Mouse (Mus musculus) forebrain, embryonic 16.5 days (tissue): ENCODE data around the gene Sacm1l. TPM values are rescaled to one million over a fixed set of nuclear protein-coding genes. Genes with fewer than 3 reads are reported as not detected.

Source experiments
- ATAC-seq: fragments of 200-750 bp; cut with Nextera tagmentation; 2 replicates; pipeline ENCODE4 v1.8.0; 2017; ENCODE audit warnings: mild to moderate bottlenecking, moderate library complexity
- H3K27ac ChIP-seq: fragments of 300-500 bp; sonication (generic); 2 replicates; pipeline ENCODE4 v1.5.1; 2014; ENCODE audit warnings: low read length, control low read depth
- H3K27me3 ChIP-seq: fragments of 300-500 bp; sonication (generic); replicated peaks from 2 replicates; pipeline ENCODE4 v1.6.1; 2014; ENCODE audit warnings: low read length; ENCODE audit not compliant: control insufficient read depth, insufficient read depth
- H3K36me3 ChIP-seq: fragments of 300-500 bp; sonication (generic); 2 replicates; pipeline ENCODE4 v1.6.1; 2014; ENCODE audit not compliant: control insufficient read depth, insufficient read depth
- H3K4me1 ChIP-seq: fragments of 300-500 bp; sonication (generic); replicated peaks from 2 replicates; pipeline ENCODE4 v1.6.1; 2014; ENCODE audit warnings: low read length; ENCODE audit not compliant: control insufficient read depth, insufficient read depth
- H3K4me2 ChIP-seq: fragments of 300-500 bp; sonication (generic); 2 replicates; pipeline ENCODE4 v1.6.1; 2014; ENCODE audit warnings: mild to moderate bottlenecking, low read length, control low read depth
- H3K4me3 ChIP-seq: fragments of 300-500 bp; sonication (generic); replicated peaks from 2 replicates; pipeline ENCODE4 v1.5.1; 2014; ENCODE audit warnings: mild to moderate bottlenecking, low read length, control low read depth
- H3K9ac ChIP-seq: fragments of 300-500 bp; sonication (generic); replicated peaks from 2 replicates; pipeline ENCODE4 v1.6.1; 2014; ENCODE audit warnings: low read depth, low read length, control low read depth
- H3K9me3 ChIP-seq: fragments of 300-500 bp; sonication (generic); 2 replicates; pipeline ENCODE4 v1.6.1; 2016; ENCODE audit warnings: low read length; ENCODE audit not compliant: control insufficient read depth
- WGBS: fragments of 180-500 bp; shearing (Covaris S2); extraction: QIAGEN DNeasy Blood & Tissue Kit; methylation state at CpG from one replicate; pipeline ENCODE4 v1.1.7; 2014; 5-methylcytosine and 5-hydroxymethylcytosine counted together
- polyA plus RNA-seq: library from polyadenylated mRNA; unstranded; fragments of >200 nt; fragmentation: Nextera tagmentation; extraction: Ambion mirVana; gene quantifications from 2 replicates; pipeline ENCODE4 v1.2.1, GENCODE M21; 2015

Sacm1l gene
- polyA plus RNA-seq, 1 experiment from 2014 or later = 54.2 TPM

DNA sequence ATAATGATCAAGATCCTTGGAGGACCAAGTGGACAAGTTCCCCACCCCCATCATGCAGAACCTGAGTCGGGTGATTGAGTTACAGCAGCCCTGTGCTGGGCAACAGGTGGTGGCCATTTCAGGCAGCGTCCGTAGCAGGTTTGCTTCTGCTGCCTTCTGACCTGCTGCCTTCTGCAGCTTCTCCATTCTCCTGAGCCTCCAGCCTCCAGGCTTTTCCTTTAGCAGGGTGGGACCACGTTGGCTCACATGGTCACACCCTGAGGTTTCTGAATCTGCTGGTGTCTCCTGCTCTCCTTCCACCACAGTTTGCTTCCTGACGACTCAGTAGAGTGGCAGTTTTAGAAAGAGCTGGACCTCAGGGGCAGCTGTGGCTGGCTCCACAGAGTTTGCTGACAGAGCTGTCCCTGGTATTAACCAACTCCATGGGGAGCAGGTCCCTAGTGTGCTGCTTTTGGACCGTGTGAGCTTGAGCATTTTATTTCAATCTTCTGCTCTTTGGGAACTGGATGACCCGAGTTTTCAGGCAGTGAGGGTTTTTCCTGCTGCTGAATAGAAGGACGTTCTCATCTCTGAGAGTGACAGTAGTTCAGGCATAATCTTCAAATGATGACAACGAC is 39.7 kb upstream of the Sacm1l start:
- WGBS = 80% methylated on average over 9 of the region's 9 CpGs

DNA sequence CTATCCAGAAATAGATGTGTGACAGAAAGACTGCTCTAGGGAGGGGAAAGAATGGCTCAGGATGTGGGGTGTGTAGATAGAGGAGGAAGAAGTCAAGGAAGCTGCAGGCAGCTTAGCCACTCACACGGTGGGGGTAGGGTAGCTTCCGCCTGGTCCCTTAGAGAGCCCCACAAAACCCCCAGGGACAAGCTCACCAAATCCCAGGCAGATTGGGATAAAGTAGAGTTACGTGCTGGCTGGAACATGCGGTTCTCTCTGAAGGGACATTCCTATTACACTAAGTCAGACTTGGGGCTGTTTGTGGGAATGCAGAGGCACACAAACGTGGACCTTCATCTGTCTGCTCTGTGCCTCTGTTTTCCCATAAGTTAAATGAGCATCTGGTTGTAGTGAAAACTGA is 38.6 kb upstream of the Sacm1l start:
- Histone ChIP-seq H3K27me3 (no peaks in the 10 kb centered on the region), H3K27ac (no peak overlapping the region), H3K9ac (no peak overlapping the region), H3K4me3 (no peak overlapping the region), H3K4me2 (no peak overlapping the region), H3K36me3 (no peaks in the 10 kb centered on the region), H3K4me1 (peaks cover 6% of the 10 kb centered on the region), H3K9me3 (no peaks in the 10 kb centered on the region)
- no peak for ATAC-seq
- WGBS = 85% methylated on average over 5 of the region's 5 CpGs

More for the DNA sequence above, 39.7 kb upstream of the Sacm1l start:
- H3K9me3 ChIP-seq = no peaks in the 10 kb centered on the region
- H3K4me1 ChIP-seq = peaks cover 6% of the 10 kb centered on the region
- H3K4me2 ChIP-seq = no peak overlapping the region
- no peaks in the 10 kb centered on the region for H3K27me3 ChIP-seq
- no peak for ATAC-seq
- H3K27ac ChIP-seq = no peak overlapping the region
- H3K36me3 ChIP-seq = no peaks in the 10 kb centered on the region
- no peak overlapping the region for H3K4me3 ChIP-seq
- no peak overlapping the region for H3K9ac ChIP-seq

DNA sequence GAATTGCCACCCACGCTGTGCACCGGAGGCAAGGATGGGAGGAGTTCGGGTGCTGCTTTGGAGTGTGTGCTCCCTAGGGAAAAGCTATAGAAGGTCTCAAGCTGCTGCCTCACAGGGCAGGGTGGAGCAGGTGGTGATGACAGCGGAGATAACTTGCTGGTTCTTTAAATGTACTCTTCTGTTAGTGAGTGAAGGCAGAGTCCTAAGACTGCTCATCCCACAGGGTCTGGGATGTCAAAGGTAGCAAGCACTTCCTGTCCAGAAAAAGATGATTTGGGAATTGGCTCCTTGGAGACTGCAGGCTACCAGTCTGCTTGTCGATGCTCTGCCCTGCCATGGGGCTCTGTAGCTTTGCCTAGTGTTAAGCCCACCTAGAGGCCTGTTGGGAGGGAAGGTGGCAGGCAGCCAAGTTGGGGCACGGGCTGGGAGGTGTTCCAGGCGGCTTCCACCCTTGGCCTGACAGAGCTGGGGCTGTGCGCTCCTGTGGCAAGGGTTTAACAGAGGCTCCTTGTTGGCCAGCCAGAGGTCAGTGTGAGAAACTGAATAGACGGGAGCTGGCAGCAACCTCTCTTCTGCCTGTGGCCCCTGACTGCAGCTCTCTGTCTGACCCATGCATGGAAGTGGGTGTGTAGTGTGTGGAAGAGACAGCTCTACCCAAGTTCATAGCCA is 37.5 kb upstream of the Sacm1l start:
- Histone ChIP-seq H3K27me3 (no peaks in the 10 kb centered on the region), H3K27ac (0 out of 2 replicates have a peak overlapping the region, but pooled peaks have one; percentile 9), H3K4me2 (no peak overlapping the region), H3K4me1 (peaks cover 8% of the 10 kb centered on the region), H3K9ac (no peak overlapping the region), H3K4me3 (no peak overlapping the region), H3K9me3 (no peaks in the 10 kb centered on the region), H3K36me3 (no peaks in the 10 kb centered on the region)
- ATAC-seq = peak; percentile 95
- 48% methylated on average over 9 of the region's 9 CpGs for WGBS

DNA sequence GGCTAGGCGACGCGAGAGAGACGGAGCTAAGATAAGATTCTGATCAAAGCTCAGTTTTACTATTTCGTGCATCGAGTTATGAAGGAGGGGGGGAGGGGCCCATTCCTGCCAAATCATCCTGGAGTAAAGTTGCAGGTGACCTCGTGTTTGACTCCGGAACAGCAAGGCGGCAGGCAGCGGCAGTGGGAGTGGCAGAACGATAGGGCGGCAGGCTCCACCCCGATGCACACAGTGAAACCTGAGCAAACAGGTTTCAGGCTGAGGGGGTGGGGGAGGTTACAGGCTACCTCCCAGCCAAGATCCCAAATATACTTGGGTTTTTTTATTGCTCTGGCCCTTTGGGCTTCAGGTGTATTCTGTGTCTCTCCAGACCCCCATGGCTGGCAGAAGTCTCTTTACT is 32.9 kb upstream of the Sacm1l start:
- Histone ChIP-seq H3K27ac (no peak overlapping the region), H3K36me3 (no peaks in the 10 kb centered on the region), H3K4me2 (peak overlapping the region; percentile 23; the same call in 1 of the 2 replicates), H3K4me3 (no peak overlapping the region), H3K4me1 (peaks cover 7% of the 10 kb centered on the region), H3K9ac (no peak overlapping the region), H3K9me3 (no peaks in the 10 kb centered on the region), H3K27me3 (no peaks in the 10 kb centered on the region)
- ATAC-seq = no peak
- 24% methylated on average over 13 of the region's 13 CpGs for WGBS

DNA sequence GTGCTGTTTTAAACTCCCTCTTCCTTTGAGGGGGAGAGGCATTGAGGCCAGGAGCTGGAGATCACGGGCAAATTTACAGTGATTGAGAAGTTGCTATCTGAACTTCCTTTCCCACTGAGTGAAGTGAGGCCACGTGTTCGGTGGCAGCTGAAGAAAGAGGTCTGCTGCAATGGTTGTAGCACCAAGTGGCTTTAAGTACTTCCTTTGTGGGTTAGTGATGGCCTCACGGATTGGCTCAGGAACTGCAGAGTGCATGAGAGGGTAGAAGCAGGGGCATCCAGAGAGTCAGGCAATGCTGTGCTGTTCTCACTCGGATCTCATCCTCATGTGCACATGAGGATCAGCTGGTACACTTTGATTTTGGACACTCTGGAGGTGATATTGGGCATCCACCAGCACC is 31.7 kb upstream of the Sacm1l start:
- Histone ChIP-seq H3K9me3 (no peaks in the 10 kb centered on the region), H3K36me3 (no peaks in the 10 kb centered on the region), H3K4me2 (no peak overlapping the region), H3K4me3 (no peak overlapping the region), H3K9ac (no peak overlapping the region), H3K4me1 (0 out of 2 replicates have a peak, but pooled peaks cover 3% of the 10 kb centered on the region), H3K27me3 (no peaks in the 10 kb centered on the region), H3K27ac (no peak overlapping the region)
- WGBS = 91% methylated on average over 5 of the region's 5 CpGs
- no peak for ATAC-seq

DNA sequence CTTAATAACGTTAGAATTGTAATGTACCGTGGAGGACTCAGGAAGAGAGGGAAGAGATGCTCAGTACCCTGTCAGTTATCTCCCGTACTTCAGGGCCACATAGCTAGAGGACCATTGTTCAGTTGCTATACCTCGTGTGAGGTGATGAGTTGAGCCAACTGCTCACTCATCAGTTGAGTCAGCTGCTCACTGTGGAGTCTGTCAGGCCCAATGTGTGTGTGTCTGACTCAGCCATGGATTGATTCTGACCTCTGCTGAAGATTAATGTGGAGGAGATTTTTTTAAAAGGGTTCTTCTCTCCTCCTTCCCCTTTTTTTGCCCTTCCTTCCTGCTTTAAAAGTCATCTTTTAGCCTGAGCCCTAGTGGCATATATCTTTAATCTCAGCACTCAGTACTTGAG is 29.1 kb upstream of the Sacm1l start:
- H3K27ac ChIP-seq = no peak overlapping the region
- no peak for ATAC-seq
- 96% methylated on average over 4 of the region's 4 CpGs for WGBS
- no peak overlapping the region for H3K4me2 ChIP-seq
- no peak overlapping the region for H3K9ac ChIP-seq
- no peaks in the 10 kb centered on the region for H3K9me3 ChIP-seq
- no peaks in the 10 kb centered on the region for H3K27me3 ChIP-seq
- no peak overlapping the region for H3K4me3 ChIP-seq
- no peaks in the 10 kb centered on the region for H3K36me3 ChIP-seq
- peaks cover 3% of the 10 kb centered on the region for H3K4me1 ChIP-seq

DNA sequence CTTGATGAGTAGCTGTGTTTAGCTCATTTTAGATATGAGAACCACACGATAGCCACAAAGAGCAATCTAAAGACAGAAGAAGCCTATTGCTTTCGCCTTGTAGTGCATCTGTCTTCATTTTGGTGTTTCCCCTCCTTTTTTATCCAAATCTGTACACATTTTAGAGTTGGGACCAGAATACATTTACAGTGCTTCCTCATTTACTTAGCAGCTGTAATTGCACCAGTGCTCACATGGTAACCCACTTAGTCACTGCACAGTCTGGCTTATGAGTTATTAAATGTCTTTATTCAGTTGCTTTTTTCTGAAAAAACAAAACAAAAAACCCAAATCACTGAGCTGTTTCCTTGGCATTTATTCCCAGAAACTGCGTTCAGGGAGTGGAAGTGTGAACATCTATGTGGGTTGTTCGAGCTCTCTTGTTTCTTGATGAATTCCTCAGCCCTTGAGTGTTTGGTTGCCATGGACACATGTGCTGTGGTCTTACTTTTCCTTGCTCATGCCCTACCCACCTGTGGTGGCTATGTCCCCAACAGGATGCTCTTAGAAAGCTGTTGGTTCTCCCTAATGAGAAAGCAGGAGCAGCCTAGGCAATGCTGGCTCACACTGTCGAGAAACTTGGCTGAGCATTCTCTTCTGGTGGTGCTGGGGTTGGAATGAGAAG is 26.3 kb upstream of the Sacm1l start:
- H3K4me3 ChIP-seq = no peak overlapping the region
- 61% methylated on average over 5 of the region's 5 CpGs for WGBS
- ATAC-seq = 0 out of 2 replicates have a peak, but pooled peaks have one; percentile 28
- H3K9ac ChIP-seq = no peak overlapping the region
- H3K4me1 ChIP-seq = no peaks in the 10 kb centered on the region; the same call in none of the 2 replicates
- H3K4me2 ChIP-seq = no peak overlapping the region
- no peaks in the 10 kb centered on the region for H3K27me3 ChIP-seq
- H3K27ac ChIP-seq = no peak overlapping the region
- H3K9me3 ChIP-seq = no peaks in the 10 kb centered on the region
- no peaks in the 10 kb centered on the region for H3K36me3 ChIP-seq

DNA sequence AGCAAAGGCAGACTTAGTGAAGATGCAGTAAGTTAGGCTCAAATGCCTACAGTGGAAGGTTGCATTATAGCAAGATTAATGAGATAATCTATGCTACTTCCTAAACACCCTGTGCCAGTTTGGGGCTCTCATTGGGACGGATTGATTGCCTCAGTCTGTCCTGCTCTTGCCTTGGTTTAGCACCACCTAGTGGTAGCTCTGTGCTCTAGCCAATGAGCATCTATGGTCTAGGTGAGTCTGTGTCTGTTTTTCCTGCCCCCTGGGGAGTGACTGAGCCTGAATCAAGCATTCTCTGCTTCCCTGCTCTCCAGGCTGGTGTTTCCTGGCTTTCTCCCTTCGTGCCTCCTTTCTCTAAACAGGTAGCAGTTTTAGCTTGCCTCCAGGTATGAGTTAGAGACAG is 25.2 kb upstream of the Sacm1l start:
- Histone ChIP-seq H3K36me3 (no peaks in the 10 kb centered on the region), H3K27ac (no peak overlapping the region), H3K9me3 (no peaks in the 10 kb centered on the region), H3K4me3 (no peak overlapping the region), H3K27me3 (no peaks in the 10 kb centered on the region), H3K9ac (no peak overlapping the region), H3K4me1 (no peaks in the 10 kb centered on the region; the same call in none of the 2 replicates), H3K4me2 (no peak overlapping the region)
- ATAC-seq = peak; percentile 81
- 3% methylated on average over 2 of the region's 2 CpGs for WGBS

DNA sequence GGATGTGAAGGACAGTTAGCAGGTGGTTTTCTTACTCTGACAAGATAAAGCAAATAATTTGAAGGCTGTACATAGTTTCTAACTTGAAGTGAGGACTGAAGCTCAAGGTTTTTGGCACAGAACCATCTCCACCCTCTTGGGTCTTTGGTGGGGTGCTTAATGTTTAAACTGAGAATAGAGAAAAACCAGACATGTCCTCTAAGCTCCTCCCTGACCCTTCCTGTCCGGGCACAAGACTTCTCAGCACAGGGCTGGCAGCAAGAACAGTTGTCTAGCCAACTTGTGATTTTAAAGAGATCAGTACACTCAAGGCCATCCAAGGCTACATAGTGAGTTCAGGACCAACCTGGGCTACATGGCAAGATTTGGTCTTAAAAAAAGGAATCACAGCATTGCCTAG is 24.0 kb upstream of the Sacm1l start:
- Histone ChIP-seq H3K27me3 (no peaks in the 10 kb centered on the region), H3K9ac (no peak overlapping the region), H3K4me3 (no peak overlapping the region), H3K36me3 (no peaks in the 10 kb centered on the region), H3K4me2 (no peak overlapping the region), H3K4me1 (no peaks in the 10 kb centered on the region; the same call in none of the 2 replicates), H3K27ac (no peak overlapping the region), H3K9me3 (no peaks in the 10 kb centered on the region)
- 69% methylated on average over 1 of the region's 1 CpGs for WGBS
- ATAC-seq = no peak
